Mouse (Mus musculus): ENCODE measurements around the gene Alpk1. TPM values are rescaled to one million over a fixed set of nuclear protein-coding genes. Genes with fewer than 3 reads are reported as not detected.

The Alpk1 gene
- polyA plus RNA-seq, 1 experiment from 2014 or later, result 0.92 TPM

DNA sequence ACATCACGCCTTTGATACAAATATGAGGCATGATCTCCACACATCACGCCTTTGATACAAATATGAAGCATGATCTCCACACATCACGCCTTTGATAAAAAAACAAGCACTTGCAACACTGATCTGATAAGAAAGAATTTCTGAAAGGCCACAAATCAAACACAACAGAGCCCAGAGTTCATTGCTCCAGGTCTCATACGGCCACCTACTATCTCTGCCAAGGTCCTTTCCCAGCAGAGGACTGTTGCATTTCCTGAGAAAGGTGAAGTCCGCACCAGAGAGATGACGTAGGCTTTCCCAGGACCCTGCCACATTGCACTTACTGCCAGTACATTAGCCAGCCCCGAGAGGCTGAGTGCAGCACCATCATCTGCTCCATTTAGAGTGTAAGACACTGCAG lies 28.8 kb upstream of the Alpk1 start:
- Histone ChIP-seq H3K4me2 (ENCODE audit: low read depth, low read length) (no peak overlapping the region), H3K9me3 (replicated peaks; ENCODE audit: control insufficient read depth, low read length) (no peaks in the 10 kb centered on the region), H3K9ac (ENCODE audit: low read length) (no peak overlapping the region), H3K4me1 (ENCODE audit: control insufficient read depth, insufficient read depth, low read length) (no peaks in the 10 kb centered on the region), H3K27me3 (ENCODE audit: control insufficient read depth, insufficient read depth, low read length) (no peaks in the 10 kb centered on the region), H3K4me3 (ENCODE audit: low read length) (no peak overlapping the region), H3K36me3 (ENCODE audit: control insufficient read depth, insufficient read depth) (peaks cover 26% of the 10 kb centered on the region), H3K27ac (ENCODE audit: low read length) (no peak overlapping the region)
- 91% methylated on average over 7 of the region's 7 CpGs for WGBS
- ATAC-seq (replicated peaks; ENCODE audit: extremely low read depth, insufficient read depth, low FRiP score), result no peak

DNA sequence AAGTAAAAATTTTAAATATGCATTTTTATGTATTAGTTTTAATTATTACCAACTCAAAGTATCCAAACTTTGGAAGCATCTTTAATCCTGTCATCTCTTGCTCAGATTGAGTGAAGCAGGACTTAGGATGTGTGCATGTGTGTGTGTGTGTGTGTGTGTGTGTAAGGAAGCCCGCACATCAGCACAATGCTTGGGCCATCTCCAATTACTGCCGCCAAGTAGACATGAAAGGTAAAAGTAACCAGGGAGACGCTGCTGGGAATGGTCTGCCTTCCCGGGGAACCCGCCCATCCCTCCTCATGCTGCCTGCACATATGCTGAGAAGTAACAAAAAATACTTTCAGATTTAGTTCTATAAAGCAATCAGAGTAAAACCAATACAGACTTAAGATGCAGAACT lies 27.5 kb upstream of the Alpk1 start:
- WGBS, result 85% methylated on average over 5 of the region's 5 CpGs
- no peaks in the 10 kb centered on the region for H3K4me1 ChIP-seq (ENCODE audit: control insufficient read depth, insufficient read depth, low read length)
- H3K9me3 ChIP-seq (replicated peaks; ENCODE audit: control insufficient read depth, low read length), result no peaks in the 10 kb centered on the region
- ATAC-seq (replicated peaks; ENCODE audit: extremely low read depth, insufficient read depth, low FRiP score), result no peak
- peaks cover 26% of the 10 kb centered on the region for H3K36me3 ChIP-seq (ENCODE audit: control insufficient read depth, insufficient read depth)
- H3K27me3 ChIP-seq (ENCODE audit: control insufficient read depth, insufficient read depth, low read length), result no peaks in the 10 kb centered on the region
- no peak overlapping the region for H3K9ac ChIP-seq (ENCODE audit: low read length)
- no peak overlapping the region for H3K4me3 ChIP-seq (ENCODE audit: low read length)
- H3K27ac ChIP-seq (ENCODE audit: low read length), result no peak overlapping the region
- H3K4me2 ChIP-seq (ENCODE audit: low read depth, low read length), result no peak overlapping the region

DNA sequence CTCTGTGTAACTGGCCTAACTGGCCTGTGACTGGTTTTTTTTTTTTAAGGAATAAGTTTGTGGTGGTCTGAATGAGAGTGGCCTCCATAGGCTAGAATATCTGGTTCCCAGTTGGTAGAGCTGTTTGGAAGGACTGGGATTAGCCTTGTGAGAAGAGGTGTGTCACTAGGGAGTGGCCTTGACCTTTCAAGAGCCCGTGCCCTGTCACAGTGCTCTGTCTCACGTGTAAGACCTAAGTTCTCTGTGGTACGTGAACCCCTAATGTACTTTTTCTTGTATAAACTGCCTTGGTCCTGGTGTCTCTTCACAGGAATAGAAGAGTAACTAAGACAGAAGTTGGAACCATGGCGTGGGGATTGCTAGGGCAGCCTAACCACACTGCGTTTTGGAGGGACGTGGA lies 25.7 kb upstream of the Alpk1 start:
- Histone ChIP-seq H3K4me2 (ENCODE audit: low read depth, low read length) (no peak overlapping the region), H3K27ac (ENCODE audit: low read length) (no peak overlapping the region), H3K9me3 (replicated peaks; ENCODE audit: control insufficient read depth, low read length) (no peaks in the 10 kb centered on the region), H3K4me1 (ENCODE audit: control insufficient read depth, insufficient read depth, low read length) (no peaks in the 10 kb centered on the region), H3K4me3 (ENCODE audit: low read length) (no peak overlapping the region), H3K36me3 (ENCODE audit: control insufficient read depth, insufficient read depth) (peaks cover 17% of the 10 kb centered on the region; the same call in 1 of the 2 replicates), H3K27me3 (ENCODE audit: control insufficient read depth, insufficient read depth, low read length) (no peaks in the 10 kb centered on the region), H3K9ac (ENCODE audit: low read length) (no peak overlapping the region)
- WGBS, result 87% methylated on average over 6 of the region's 6 CpGs
- no peak for ATAC-seq (replicated peaks; ENCODE audit: extremely low read depth, insufficient read depth, low FRiP score)

DNA sequence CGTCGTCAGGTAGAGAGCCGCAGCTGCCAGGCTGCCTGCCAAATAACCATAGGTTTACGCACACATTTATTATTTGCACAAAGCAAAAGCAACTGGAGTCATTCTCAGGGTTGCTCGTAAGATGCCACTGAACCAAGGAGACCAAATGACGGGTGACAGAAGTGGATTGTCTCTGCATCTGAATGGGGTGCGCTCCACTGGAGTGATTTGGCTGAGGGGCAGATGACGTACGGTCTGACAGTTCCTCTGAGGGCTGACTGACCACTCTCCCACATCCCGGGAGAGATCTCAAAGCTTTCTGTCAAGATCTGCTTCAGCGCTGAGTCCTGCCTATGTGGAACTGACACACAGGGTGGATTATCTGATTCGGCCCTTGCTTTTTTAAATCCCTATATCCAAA lies 24.7 kb upstream of the Alpk1 start:
- no peak overlapping the region for H3K27ac ChIP-seq (ENCODE audit: low read length)
- H3K36me3 ChIP-seq (ENCODE audit: control insufficient read depth, insufficient read depth), result peaks cover 15% of the 10 kb centered on the region; the same call in 1 of the 2 replicates
- WGBS, result 85% methylated on average over 12 of the region's 12 CpGs
- H3K9me3 ChIP-seq (replicated peaks; ENCODE audit: control insufficient read depth, low read length), result no peaks in the 10 kb centered on the region
- H3K4me3 ChIP-seq (ENCODE audit: low read length), result no peak overlapping the region
- no peaks in the 10 kb centered on the region for H3K27me3 ChIP-seq (ENCODE audit: control insufficient read depth, insufficient read depth, low read length)
- no peak for ATAC-seq (replicated peaks; ENCODE audit: extremely low read depth, insufficient read depth, low FRiP score)
- H3K4me2 ChIP-seq (ENCODE audit: low read depth, low read length), result no peak overlapping the region
- no peak overlapping the region for H3K9ac ChIP-seq (ENCODE audit: low read length)
- H3K4me1 ChIP-seq (ENCODE audit: control insufficient read depth, insufficient read depth, low read length), result no peaks in the 10 kb centered on the region

DNA sequence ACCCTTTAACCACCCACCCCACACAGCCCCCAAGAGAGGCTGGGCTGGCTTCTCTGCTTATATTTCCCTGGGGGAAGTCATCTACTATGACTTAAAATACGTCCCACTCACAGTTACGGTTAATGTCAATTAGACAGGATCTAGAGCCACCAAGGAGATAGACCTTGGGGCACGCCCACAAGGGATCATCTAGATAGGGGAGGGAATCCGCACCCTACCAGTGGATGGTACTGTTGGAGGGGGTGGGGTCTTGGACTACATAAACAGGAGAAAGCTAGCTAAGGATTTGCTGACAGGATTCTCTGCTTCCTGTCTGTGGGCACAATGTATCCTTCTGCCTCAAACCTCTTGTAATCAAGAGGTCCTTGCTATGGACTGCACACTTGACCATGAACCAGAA lies 24.1 kb upstream of the Alpk1 start:
- Histone ChIP-seq H3K9me3 (replicated peaks; ENCODE audit: control insufficient read depth, low read length) (no peaks in the 10 kb centered on the region), H3K4me3 (ENCODE audit: low read length) (no peak overlapping the region), H3K4me1 (ENCODE audit: control insufficient read depth, insufficient read depth, low read length) (no peaks in the 10 kb centered on the region), H3K27me3 (ENCODE audit: control insufficient read depth, insufficient read depth, low read length) (no peaks in the 10 kb centered on the region), H3K4me2 (ENCODE audit: low read depth, low read length) (no peak overlapping the region), H3K27ac (ENCODE audit: low read length) (no peak overlapping the region), H3K9ac (ENCODE audit: low read length) (no peak overlapping the region), H3K36me3 (ENCODE audit: control insufficient read depth, insufficient read depth) (peaks cover 15% of the 10 kb centered on the region; the same call in 1 of the 2 replicates)
- 86% methylated on average over 4 of the region's 4 CpGs for WGBS
- no peak for ATAC-seq (replicated peaks; ENCODE audit: extremely low read depth, insufficient read depth, low FRiP score)

DNA sequence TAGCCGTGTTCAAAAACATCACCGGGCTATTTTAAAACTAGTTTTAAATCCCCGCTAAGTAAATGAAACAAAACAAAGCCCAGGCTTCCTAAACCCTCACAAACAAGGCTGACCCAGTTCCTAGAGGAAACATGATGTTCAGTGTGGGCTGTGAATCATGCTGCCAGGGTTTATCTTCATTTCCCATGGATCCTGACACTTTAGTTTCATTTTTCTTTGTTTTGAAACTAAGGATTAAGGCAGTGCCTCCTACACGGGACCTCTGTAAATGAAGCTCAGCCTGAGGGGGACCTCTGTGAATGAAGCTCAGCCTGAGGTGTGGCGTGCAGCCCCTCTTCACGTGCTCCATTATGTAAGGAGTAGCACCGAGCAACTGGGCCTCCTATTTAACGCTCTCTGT lies 22.5 kb upstream of the Alpk1 start:
- Histone ChIP-seq H3K9ac (ENCODE audit: low read length) (no peak overlapping the region), H3K4me3 (ENCODE audit: low read length) (no peak overlapping the region; the same call in 1 of the 2 replicates), H3K9me3 (replicated peaks; ENCODE audit: control insufficient read depth, low read length) (no peaks in the 10 kb centered on the region), H3K27me3 (ENCODE audit: control insufficient read depth, insufficient read depth, low read length) (no peaks in the 10 kb centered on the region), H3K4me2 (ENCODE audit: low read depth, low read length) (peak overlapping the region; percentile 37), H3K27ac (ENCODE audit: low read length) (no peak overlapping the region), H3K4me1 (ENCODE audit: control insufficient read depth, insufficient read depth, low read length) (no peaks in the 10 kb centered on the region), H3K36me3 (ENCODE audit: control insufficient read depth, insufficient read depth) (peaks cover 6% of the 10 kb centered on the region; the same call in 1 of the 2 replicates)
- 40% methylated on average over 8 of the region's 8 CpGs for WGBS
- ATAC-seq (replicated peaks; ENCODE audit: extremely low read depth, insufficient read depth, low FRiP score), result no peak

DNA sequence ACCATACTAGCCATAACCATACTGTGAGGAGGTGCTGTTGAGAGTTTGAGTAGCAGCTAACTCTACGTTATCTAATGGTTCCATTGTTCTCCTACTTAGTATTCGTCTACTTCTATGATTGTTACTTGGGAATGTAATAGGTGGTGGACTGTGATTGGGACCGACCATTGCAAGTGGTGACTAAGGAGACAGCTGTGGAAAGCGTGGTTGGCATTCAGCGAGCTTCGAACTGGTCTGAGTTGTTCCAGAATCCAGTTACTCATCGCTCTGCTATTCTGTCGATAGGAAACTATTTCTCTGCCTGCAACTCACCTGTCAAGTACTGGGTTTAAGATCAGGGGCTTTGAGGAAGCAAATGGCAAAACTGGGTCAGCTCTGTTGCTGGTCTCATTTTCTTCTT lies 20.8 kb upstream of the Alpk1 start:
- Histone ChIP-seq H3K27ac (ENCODE audit: low read length) (no peak overlapping the region), H3K36me3 (ENCODE audit: control insufficient read depth, insufficient read depth) (no peaks in the 10 kb centered on the region), H3K9ac (ENCODE audit: low read length) (no peak overlapping the region), H3K27me3 (ENCODE audit: control insufficient read depth, insufficient read depth, low read length) (no peaks in the 10 kb centered on the region), H3K4me2 (ENCODE audit: low read depth, low read length) (no peak overlapping the region), H3K4me3 (ENCODE audit: low read length) (no peak overlapping the region), H3K4me1 (ENCODE audit: control insufficient read depth, insufficient read depth, low read length) (no peaks in the 10 kb centered on the region), H3K9me3 (replicated peaks; ENCODE audit: control insufficient read depth, low read length) (no peaks in the 10 kb centered on the region)
- 82% methylated on average over 8 of the region's 8 CpGs for WGBS
- no peak for ATAC-seq (replicated peaks; ENCODE audit: extremely low read depth, insufficient read depth, low FRiP score)

DNA sequence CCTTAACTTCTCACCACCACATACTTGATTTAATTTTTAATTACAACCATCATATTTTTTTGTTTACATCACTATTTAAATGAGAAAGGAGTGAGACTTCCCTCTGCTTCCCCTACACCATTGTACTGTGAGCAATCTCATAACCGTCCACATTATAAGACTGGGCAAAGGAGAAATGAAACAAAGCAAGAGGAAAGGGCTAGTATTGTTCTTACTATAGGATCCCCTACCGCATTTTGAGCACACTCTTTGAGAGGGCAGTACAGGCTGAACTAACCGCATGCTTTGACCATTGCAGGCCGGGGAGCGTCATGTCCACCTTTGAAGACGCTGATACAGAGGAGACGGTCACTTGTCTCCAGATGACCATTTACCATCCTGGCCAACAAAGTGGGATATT lies 15.9 kb upstream of the Alpk1 start:
- H3K4me3 ChIP-seq (ENCODE audit: low read length), result no peak overlapping the region
- H3K27ac ChIP-seq (ENCODE audit: low read length), result no peak overlapping the region
- H3K9ac ChIP-seq (ENCODE audit: low read length), result no peak overlapping the region
- WGBS, result 92% methylated on average over 7 of the region's 7 CpGs
- H3K4me2 ChIP-seq (ENCODE audit: low read depth, low read length), result no peak overlapping the region
- H3K9me3 ChIP-seq (replicated peaks; ENCODE audit: control insufficient read depth, low read length), result peaks cover 3% of the 10 kb centered on the region; the same call in 1 of the 2 replicates
- H3K36me3 ChIP-seq (ENCODE audit: control insufficient read depth, insufficient read depth), result no peaks in the 10 kb centered on the region
- H3K27me3 ChIP-seq (ENCODE audit: control insufficient read depth, insufficient read depth, low read length), result no peaks in the 10 kb centered on the region
- no peaks in the 10 kb centered on the region for H3K4me1 ChIP-seq (ENCODE audit: control insufficient read depth, insufficient read depth, low read length)
- no peak for ATAC-seq (replicated peaks; ENCODE audit: extremely low read depth, insufficient read depth, low FRiP score)

DNA sequence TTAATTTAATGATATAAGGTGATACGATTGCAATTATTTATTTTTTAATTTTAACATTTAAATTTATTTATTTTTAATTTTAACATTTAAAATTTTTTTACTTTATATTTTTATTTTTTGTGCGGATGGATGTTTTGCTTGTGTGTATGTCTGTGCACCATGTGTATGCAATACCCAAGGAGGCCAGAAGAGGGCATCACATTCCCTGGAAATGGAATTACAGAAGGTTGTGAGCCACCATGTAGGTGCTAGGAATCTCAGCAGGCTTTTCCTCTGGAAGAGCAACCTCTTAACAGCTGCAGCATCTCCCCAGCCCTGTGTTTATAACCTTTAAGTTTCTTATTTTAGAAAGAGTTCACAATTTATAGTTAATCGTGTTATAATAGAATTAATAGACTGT lies 15.4 kb upstream of the Alpk1 start:
- Histone ChIP-seq H3K27ac (ENCODE audit: low read length) (no peak overlapping the region), H3K9ac (ENCODE audit: low read length) (no peak overlapping the region), H3K4me3 (ENCODE audit: low read length) (no peak overlapping the region), H3K4me1 (ENCODE audit: control insufficient read depth, insufficient read depth, low read length) (no peaks in the 10 kb centered on the region; the same call in 1 of the 2 replicates), H3K9me3 (replicated peaks; ENCODE audit: control insufficient read depth, low read length) (peaks cover 3% of the 10 kb centered on the region; the same call in 1 of the 2 replicates), H3K36me3 (ENCODE audit: control insufficient read depth, insufficient read depth) (no peaks in the 10 kb centered on the region), H3K4me2 (ENCODE audit: low read depth, low read length) (no peak overlapping the region), H3K27me3 (ENCODE audit: control insufficient read depth, insufficient read depth, low read length) (no peaks in the 10 kb centered on the region)
- 91% methylated on average over 3 of the region's 3 CpGs for WGBS
- no peak for ATAC-seq (replicated peaks; ENCODE audit: extremely low read depth, insufficient read depth, low FRiP score)
